Mouse (Mus musculus): ENCODE measurements around the gene Asb10. TPM values are rescaled to one million over a fixed set of nuclear protein-coding genes. Genes with fewer than 3 reads are reported as not detected.

Asb10 gene
- total and polyA plus RNA-seq, 3 experiments, result 0.12 to 0.32 TPM; not detected in 1

- no peaks in the 10 kb centered on the region for H3K9me3 ChIP-seq (replicated peaks; ENCODE audit: insufficient read depth, low read length)
- no peaks in the 10 kb centered on the region for H3K79me2 ChIP-seq (ENCODE audit: control insufficient read depth, insufficient read depth, low read length, poor library complexity)
- H3K36me3 ChIP-seq (ENCODE audit: control insufficient read depth in 1 of 2, insufficient read depth in 2 of 2, low read length in 2 of 2), result no peaks in the 10 kb centered on the region
- peaks cover 3% of the 10 kb centered on the region in 2 experiments for H3K27me3 ChIP-seq (ENCODE audit: control insufficient read depth in 1 of 2, insufficient read depth in 2 of 2, low read length in 2 of 2)
- no peak overlapping the region for H3K9ac ChIP-seq (ENCODE audit: control insufficient read depth, low read depth, low read length, poor library complexity, severe bottlenecking)
- no peak overlapping the region for H3K4me3 ChIP-seq (ENCODE audit: control insufficient read depth in 1 of 2, insufficient read depth in 1 of 2, low read depth in 2 of 2, low read length in 2 of 2)
- no peak for DNase-seq (ENCODE audit: low read depth, low spot score)
- H3K27ac ChIP-seq (ENCODE audit: control insufficient read depth, low read depth, low read length), result no peak overlapping the region
- peaks cover 0 to 8% of the 10 kb centered on the region in 2 experiments; a peak in 2 of 4 replicates for H3K4me1 ChIP-seq (ENCODE audit: control insufficient read depth in 1 of 2, insufficient read depth in 2 of 2, low read length in 2 of 2)
- no peak for TF ChIP-seq MYB (IDR thresholded peaks at IDR 0.05; ENCODE audit: low read depth, low read length)
- no peak for TF ChIP-seq KAT2A (conservative IDR thresholded peaks at IDR 0.05; ENCODE audit: low read depth, low read length)
- no peak for TF ChIP-seq EP300 (IDR thresholded peaks at IDR 0.05; ENCODE audit: low read depth in 1 of 2, low read length in 2 of 2)
- no peak for TF ChIP-seq HCFC1 (IDR thresholded peaks at IDR 0.05; ENCODE audit: low read depth, low read length)
- TF ChIP-seq ELF1 (IDR thresholded peaks at IDR 0.05; ENCODE audit: low read depth, low read length), result no peak
- TF ChIP-seq E2F4 (IDR thresholded peaks at IDR 0.05; ENCODE audit: borderline replicate concordance, low read depth, low read length), result no peak
- TF ChIP-seq BHLHE40 (IDR thresholded peaks at IDR 0.05; ENCODE audit: borderline replicate concordance, low read depth, low read length), result no peak
- TF ChIP-seq POLR2A (IDR thresholded peaks at IDR 0.05; ENCODE audit: control insufficient read depth in 1 of 2, insufficient read depth in 1 of 2, low read depth in 1 of 2, low read length in 2 of 2, poor library complexity in 1 of 2), result no peak
- no peak for TF ChIP-seq RCOR1 (IDR thresholded peaks at IDR 0.05; ENCODE audit: low read depth, low read length)
- TF ChIP-seq ZKSCAN1 (IDR thresholded peaks at IDR 0.05; ENCODE audit: low read depth, low read length), result no peak
- no peak for TF ChIP-seq GATA1 (IDR thresholded peaks at IDR 0.05; ENCODE audit: low read depth, low read length)
- no peak for TF ChIP-seq GABPA (IDR thresholded peaks at IDR 0.05; ENCODE audit: low read depth, low read length)
- no peak for TF ChIP-seq SMC3 (IDR thresholded peaks at IDR 0.05; ENCODE audit: low read depth, low read length)
Measured at GRCm38 (mm10) chr5:24539571-24540296, 1.0 kb downstream of the Asb10 start.

- H3K36me3 ChIP-seq (ENCODE audit: control insufficient read depth in 1 of 2, insufficient read depth in 2 of 2, low read length in 2 of 2), result no peaks in the 10 kb centered on the region
- H3K9ac ChIP-seq (ENCODE audit: control insufficient read depth, low read depth, low read length, poor library complexity, severe bottlenecking), result no peak overlapping the region
- no peak overlapping the region for H3K4me3 ChIP-seq (ENCODE audit: control insufficient read depth in 1 of 2, insufficient read depth in 1 of 2, low read depth in 2 of 2, low read length in 2 of 2)
- peaks cover 3% of the 10 kb centered on the region in 2 experiments for H3K27me3 ChIP-seq (ENCODE audit: control insufficient read depth in 1 of 2, insufficient read depth in 2 of 2, low read length in 2 of 2)
- DNase-seq (ENCODE audit: low read depth, low spot score), result no peak
- no peak for TF ChIP-seq GATA1 (IDR thresholded peaks at IDR 0.05; ENCODE audit: low read depth, low read length)
- TF ChIP-seq UBTF (IDR thresholded peaks at IDR 0.05; ENCODE audit: borderline replicate concordance, insufficient read depth, low read depth, low read length), result no peak
- TF ChIP-seq MEF2A (IDR thresholded peaks at IDR 0.05; ENCODE audit: extremely low read depth, insufficient replicate concordance, low read depth, low read length, poor library complexity, severe bottlenecking), result no peak
- peaks cover 0 to 8% of the 10 kb centered on the region in 2 experiments; a peak in 2 of 4 replicates for H3K4me1 ChIP-seq (ENCODE audit: control insufficient read depth in 1 of 2, insufficient read depth in 2 of 2, low read length in 2 of 2)
- H3K9me3 ChIP-seq (replicated peaks; ENCODE audit: insufficient read depth, low read length), result no peaks in the 10 kb centered on the region
- H3K27ac ChIP-seq (ENCODE audit: control insufficient read depth, low read depth, low read length), result no peak overlapping the region
- no peaks in the 10 kb centered on the region for H3K79me2 ChIP-seq (ENCODE audit: control insufficient read depth, insufficient read depth, low read length, poor library complexity)
Measured at GRCm38 (mm10) chr5:24537618-24538017, 3.2 kb downstream of the Asb10 start.
